Mouse (Mus musculus) cerebral cortex, adult 2 months (tissue): ENCODE data around the gene Tcte2.

Experiments used
- WGBS: fragments of 180-500 bp; shearing (Covaris S2); methylation state at CpG from one replicate; pipeline ENCODE4 v1.1.7; 2018; 5-methylcytosine and 5-hydroxymethylcytosine counted together

The Tcte2 gene

DNA sequence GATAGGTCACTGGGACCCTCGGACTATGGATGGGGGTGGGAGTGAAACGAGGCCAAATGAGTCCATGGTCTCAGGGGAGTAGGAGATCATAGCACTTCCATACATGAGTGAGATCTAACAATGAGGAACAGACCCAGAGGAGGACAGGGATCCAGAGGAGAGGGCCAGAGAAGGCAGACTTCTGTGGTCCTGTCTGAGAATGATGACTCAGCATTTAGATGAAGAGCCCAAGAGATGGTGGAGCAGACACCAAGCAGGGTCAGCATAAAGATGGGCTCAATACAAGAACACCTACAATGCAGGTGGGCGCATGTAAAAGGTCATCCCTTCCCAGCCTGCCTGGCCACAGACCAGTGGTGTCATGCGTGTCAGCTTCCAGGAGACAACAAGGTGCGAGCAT lies 41.4 kb downstream of the Tcte2 start:
- WGBS = 96% methylated on average over 5 of the region's 5 CpGs

DNA sequence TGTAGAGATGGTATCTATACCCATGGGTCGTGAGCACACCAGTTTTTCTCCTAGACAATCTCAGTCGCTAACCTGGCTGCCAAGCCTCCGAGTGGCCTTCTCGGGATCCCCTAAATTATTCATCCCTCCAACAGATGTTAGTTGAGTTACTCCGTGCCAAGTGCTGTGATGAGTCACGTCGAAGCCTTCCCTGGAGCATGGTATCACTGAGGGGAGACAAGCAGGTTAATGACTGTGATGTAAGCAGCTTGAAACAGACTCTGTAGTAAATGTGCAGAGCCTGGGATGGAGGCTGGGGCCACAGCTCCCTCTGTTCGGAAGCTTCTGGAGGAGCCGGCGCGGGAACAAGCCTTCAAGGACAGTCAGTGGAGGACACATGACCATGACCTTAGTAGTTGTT lies 44.2 kb downstream of the Tcte2 start:
- WGBS = 64% methylated on average over 11 of the region's 11 CpGs

DNA sequence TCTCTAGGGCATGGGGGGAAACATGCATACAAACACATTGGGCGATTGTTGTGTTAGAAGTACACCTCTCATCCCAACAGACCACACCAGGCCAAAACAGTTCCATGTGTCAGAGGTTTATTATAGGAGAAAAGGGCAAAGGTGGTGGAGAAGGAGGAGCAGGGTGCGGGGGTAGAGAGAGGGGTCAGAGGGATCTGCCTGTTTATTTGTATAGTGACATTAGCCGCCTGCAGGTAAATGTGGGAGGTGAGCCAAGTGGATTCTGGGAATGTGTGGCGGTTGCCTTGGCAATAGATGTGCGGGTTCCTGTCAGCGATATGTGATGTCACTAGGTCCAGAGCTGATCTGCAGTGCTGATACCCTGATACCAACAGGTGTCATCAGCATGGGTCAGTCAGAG lies 45.3 kb downstream of the Tcte2 start:
- WGBS = 94% methylated on average over 6 of the region's 6 CpGs

DNA sequence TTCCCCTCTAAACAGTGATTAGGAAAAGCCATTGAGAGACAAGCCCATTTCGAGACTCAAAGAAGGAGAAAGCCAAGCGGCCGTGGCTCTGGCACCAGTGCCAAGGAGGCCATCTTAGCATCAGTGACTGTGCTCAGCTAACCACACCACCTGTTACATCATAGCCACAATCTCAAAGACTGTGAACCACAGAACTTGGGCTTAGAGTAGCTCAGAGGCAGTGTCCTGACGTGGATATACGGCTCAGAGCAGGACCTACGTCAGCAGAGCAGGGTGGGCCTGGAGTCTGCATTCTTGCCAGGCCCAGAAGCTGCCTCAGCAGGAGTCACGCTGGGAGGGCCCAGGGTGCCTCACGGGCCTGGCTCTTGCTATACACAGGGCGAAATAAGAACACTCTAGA lies 46.1 kb downstream of the Tcte2 start:
- WGBS = 84% methylated on average over 9 of the region's 9 CpGs

DNA sequence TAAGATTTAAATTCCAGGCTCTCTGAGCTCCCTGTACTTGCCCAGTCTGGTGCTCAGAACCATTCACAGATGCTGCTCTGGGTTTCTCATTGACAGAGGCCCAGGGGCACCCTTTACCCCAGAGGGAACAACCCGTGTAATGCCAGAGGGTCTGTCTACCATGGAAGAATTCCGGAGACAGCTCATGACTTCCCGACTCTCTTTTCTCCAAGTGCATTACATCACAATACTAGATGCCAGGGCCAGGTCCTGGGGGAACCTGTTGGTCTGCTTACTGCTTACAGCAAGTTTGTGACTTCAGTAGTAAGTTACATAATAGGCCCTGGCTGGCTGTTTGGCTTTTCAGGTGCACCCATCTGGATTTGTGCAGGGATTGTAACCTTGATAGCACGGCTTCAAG lies 47.0 kb downstream of the Tcte2 start:
- 82% methylated on average over 4 of the region's 4 CpGs for WGBS

DNA sequence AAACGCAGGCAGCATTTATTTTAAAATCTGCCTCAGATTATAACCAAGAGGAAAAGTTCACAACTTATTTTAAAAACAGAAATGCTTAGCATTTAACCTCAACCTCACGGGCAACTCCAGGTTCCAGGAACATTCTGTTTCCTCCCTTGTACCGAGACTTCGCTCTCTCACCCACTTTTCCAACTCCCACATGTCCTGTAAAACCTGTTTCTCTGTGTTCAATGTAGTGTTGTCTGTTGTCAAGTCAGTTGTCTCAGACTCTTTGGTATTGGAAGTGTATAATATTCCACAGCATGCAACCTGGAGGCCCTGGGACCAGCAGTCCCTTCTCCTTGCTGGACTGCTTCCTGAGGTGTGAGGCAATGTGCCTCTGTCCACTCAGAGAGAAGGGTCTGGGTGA lies 47.5 kb downstream of the Tcte2 start:
- 76% methylated on average over 4 of the region's 4 CpGs for WGBS

DNA sequence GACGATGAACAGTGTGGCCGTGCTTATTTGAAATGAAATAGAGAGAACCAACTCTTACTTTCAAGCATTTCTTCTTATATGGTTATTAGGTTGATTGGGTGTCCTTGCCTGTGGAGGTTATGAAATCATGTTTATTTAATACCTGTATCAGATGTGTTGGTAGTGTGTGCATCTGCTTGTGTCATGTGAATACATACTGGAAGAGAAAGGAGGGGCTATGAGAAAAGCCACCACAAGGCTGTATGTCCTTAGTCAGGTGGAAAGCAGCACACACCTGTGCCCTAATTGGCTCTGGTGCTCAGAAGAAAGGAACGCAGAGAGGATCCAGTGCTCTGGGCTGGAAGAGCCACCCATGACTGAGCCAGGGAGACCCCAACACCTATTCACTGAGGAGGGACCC lies 49.1 kb downstream of the Tcte2 start:
- WGBS = 97% methylated on average over 3 of the region's 3 CpGs

DNA sequence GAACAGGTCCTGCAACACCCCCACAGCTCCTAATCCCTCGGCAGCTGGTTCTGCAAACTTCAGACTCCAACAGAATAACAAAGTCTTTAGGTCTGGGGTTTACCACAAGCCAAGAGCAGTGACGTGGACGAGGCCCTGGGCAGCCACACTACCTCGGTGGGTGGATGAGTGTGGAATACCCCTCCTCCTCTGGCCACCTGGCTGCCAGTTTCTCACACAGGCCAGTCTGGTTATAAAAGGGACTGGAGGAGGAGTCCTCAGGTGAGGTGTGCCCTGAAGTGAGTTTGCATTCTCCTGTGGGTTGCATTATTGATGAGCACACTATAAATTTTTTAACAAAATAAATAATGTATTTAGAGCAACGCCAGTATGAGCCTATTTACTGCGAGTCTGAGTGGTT lies 49.5 kb downstream of the Tcte2 start:
- WGBS = 83% methylated on average over 6 of the region's 6 CpGs

DNA sequence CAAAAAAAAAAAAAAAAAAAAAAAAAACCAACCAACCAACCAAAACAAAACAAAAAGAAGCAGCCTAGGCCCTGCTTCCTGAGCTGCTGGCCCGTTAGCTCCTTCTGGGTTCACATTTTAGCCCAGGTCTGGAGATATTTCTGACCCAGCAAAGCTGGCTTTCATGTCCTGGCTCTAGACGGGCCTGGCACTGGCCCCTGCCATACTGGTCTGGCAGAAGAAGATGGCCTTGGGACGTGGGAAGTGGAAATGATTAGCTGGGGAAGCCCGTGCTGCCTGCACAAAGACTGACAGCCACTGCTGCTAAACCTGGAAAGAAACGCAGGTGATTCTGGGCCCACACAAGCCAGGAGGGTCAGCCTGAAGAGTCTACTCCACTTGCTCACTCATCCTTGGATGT lies 50.5 kb downstream of the Tcte2 start:
- 81% methylated on average over 5 of the region's 5 CpGs for WGBS

DNA sequence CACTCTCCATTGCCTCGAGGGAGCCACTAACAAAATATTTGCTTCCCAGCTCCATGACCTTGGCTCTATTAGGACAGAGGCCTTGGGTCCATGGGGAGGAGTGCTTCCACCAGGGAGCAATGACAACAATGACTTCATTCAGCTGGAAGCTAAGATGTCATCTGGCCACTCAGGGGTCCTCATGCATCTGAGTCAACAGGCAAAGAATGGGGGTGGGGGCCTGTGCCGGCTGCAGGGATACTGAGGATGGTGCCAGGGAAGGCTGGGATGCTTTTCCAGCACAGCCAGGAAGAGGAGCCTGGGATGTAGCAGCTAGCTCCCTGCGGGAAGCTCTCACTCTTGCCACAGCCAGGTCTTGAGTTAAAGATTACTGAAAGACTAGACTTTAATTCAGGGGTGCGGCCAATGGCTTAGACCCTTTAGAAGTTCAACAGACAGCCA lies 56.1 kb downstream of the Tcte2 start:
- WGBS = 43% methylated on average over 4 of the region's 4 CpGs

DNA sequence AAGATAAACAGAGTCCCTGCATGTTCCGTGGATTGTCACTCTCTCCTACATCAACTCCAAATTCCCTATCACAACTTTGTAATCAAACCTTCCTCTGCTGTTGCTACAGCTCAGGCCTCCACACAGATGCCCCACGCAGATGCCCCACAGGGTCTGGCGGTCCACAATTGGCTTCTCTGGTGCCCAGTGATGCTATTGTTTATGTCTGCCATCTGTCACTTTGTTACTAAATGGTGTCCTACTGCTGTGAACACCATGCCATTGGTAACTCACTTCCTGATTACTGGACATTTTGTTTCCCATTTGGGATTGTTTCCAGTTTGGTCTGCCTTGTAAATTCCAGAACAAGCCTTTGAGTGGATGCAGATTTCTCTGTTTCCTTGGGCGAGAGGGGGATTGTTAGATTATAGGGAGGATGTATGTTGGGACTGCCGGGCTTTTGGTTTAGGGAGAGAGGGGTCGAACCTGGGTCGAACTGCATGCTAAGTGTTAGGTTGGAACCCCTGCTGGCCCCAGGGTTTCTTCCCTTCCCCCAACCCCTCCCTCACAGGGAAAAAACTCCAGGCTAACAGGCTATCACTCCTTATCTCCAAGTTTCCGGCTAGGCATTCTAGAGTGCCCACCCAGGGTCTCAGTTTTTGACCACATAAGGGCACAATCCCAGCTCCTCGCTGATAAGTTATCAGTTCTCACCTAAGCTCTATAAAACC lies 57.9 kb downstream of the Tcte2 start:
- 72% methylated on average over 9 of the region's 9 CpGs for WGBS

DNA sequence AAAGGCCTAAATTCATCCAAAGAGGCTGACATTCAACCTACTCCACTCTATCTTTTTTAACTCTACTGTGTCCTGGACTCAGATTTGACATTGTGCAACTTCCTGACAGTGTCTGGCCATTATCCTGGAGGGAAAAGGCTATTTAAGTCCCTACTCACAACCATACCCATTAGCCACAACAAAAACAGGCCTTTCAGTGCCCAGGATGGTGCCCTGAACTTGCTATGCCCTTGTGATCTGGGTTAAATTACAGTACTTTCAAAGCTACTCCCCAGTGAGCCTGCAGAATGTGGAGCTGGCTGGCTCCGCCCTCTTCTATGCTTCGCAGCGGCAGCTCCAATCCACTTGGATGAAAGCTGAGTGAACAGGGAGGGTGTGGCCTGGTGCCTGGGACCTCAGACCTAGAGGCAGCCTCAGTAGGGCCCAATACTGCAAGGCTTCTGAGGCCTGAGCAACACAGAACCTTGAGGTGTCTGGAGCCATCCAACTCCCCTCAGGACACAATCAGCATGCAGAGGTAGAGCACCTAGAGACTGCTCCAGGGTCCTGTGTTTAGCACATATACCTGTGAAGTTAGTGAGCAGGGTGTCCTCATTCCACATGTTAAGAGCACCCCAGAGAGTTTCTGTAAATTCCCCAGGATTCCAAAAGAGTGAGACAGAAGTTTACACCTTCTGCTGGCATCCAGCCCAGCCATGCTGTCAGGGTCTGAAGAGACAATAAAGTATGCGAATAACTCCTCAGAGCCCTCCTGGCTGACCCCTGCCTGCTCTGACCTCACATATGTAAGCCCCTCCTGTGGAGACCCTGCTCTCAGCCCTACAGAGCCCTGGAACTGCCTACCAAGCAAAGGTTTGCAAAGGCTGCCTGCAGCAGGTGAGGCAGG lies 61.3 kb downstream of the Tcte2 start:
- WGBS = 52% methylated on average over 4 of the region's 4 CpGs

DNA sequence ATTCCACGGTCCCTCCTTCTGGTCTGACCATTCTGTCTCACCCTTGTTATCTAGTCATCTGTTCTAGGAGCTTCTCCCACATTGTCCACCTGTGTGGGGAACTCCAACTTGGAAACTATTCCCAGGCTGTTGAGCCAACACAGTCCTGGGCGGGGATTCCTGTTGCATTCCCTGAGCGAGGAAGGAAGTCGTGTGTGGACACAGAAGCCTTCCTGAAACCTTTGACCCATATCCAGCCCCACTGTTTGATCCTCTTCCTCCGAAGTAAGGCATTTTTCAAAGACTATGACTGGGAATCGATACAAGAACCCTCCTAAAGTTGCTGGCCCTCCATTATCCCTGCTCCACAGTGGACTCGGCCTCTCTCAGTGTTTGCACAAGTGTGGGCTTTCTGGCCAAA lies 61.9 kb downstream of the Tcte2 start:
- WGBS = 66% methylated on average over 7 of the region's 7 CpGs

DNA sequence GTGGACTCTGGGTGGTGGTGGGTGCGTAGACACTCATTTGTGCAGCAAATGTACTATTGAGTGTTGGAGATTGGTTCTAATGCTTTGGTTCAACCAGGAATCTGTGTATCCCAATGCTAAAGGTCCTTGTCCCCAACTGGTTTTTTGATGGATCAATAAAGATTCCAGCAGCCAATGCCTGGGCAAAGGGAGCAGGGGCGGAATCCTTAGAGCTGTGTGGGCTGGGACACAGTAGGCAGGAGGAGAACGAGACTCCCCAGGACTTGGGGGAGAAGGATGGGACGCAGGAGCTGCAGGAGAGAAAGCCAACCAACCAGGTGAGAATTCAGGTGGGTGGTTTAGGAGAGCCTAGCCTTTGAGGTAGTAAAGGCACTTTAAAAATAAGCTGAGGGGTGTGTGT lies 63.4 kb downstream of the Tcte2 start:
- 77% methylated on average over 4 of the region's 4 CpGs for WGBS

DNA sequence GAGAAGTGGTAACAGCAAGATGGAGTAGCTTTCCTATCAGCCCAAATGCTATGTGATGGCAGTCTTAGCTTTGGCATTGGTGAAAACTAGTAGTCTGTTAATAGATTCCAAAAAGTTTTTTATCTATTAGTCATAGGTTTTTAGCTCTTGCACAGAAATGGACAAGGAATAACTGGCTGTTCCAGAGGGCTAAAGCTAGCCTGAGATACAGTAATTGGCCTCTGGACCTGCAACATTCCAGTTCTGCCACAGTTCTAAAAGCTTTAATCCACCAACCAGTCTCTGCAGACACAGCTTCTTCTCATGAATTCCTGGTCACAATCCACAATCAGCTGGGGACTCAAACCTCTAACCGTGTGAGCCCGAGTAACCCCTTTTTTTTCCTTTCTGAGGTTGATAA lies 64.0 kb downstream of the Tcte2 start:
- 90% methylated on average over 2 of the region's 2 CpGs for WGBS

DNA sequence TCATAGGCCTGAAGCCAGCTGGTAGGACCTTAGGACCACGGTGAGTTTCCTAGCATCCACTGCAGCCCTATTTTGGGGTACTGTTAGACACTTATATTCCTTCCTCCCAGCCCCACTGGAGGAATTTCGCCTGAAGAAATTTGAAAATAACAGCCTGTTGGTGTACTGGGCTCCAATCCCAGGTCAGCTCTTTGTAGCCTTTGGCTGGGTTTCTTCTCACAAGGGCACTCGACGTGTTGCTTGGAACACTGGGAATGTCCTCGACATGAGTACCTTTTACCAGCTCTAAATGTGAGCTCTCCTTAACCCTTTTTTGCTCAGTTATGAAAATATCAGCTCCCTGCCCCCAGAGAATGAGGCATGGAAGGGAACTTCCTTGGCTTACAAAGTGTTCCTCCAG lies 65.7 kb downstream of the Tcte2 start:
- WGBS = 58% methylated on average over 5 of the region's 5 CpGs

DNA sequence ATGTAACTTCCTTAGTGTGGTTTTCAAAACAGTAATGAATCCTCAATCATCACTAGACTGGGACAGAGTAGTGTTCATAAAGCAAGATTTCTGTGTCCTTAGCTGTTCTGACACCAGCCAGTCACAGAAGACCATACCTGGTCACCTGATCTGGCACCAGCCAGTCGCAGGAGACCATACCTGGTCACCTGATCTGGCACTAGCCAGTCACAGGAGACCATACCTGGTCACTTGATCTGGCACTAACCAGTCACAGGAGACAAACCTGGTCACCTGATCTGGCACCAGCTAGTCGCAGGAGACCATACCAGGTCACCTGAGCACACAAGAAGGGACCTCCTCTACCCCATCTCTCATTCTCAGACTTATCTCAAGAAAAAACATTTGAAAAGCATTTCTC lies 66.4 kb downstream of the Tcte2 start:
- 95% methylated on average over 2 of the region's 2 CpGs for WGBS

DNA sequence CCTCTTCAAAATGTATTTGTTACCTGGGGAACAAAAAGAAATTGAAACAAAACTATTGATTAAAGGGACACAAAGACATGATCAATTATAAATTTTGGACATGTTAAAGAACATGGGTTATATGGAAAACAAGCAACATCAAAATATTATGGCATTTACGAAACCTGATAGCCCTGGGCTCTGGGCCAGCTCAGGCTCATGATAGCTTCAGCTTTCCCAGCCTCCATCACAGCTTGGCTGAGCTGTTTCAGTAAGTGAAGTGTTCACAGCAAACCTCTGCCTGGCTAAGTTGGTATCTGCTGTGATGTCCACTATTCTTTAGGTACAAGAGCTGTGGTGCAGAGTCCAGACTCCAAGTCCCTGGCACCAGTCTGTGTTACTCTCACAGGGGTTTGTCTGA lies 67.4 kb downstream of the Tcte2 start:
- WGBS = 93% methylated on average over 1 of the region's 1 CpGs

DNA sequence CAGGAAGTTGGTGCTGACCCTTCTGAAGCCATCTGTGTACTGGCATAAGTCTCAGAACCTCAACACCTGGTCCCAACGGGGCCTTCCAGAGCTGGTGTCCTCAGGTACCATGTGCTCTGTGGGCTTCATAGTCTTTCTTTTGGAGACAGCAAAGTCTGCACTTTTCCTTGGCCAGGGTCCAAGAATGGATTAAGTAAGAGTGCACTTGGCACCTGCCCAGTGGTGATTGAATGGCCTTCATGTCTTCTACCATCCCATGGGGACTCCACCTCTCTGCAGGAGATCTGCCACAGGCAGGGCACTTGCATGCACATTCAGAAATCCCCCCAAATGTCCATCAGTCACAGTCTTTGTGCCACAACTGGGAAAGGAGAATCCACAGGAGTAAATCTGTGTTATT lies 74.0 kb downstream of the Tcte2 start:
- 68% methylated on average over 1 of the region's 1 CpGs for whole genome bisulfite sequencing

DNA sequence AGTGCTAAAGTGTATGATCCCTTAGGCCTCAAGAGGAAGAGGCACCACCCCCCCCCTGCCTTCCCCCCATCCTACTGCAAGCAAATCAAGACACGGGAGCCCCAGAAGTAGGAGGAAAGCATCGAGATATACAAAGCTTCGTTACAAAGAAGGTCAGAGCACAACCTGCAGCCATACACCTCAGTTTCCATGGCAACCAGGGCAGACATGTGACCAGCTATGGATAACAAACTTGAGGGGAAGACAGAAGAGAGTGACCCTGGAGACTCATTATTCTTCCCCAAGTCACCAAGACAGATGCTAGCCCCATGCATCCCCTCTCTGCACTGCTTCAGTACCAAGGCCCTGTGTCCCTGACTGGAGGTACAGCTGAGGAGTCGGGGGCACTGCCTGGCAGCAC lies 74.5 kb downstream of the Tcte2 start:
- 79% methylated on average over 4 of the region's 4 CpGs for WGBS

DNA sequence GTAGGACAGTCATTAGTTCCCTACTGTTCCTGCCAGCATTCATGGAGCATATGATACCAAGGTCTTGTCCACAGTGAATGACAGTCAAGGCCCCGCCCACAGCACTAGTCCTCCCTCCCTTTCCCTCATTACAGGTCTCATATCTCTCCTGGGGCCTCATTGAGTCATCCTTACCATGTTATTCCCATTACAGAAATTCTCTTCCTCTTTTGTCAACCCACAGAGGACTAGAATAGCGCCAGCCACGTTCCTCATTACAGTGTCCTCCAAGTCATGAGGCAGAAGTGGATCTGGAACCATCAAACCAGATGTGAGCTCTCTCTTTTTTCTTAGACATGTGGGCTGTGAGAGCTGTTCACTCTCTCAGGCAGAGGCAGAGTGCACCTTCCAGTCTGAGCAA lies 76.0 kb downstream of the Tcte2 start:
- WGBS = 69% methylated on average over 3 of the region's 3 CpGs

DNA sequence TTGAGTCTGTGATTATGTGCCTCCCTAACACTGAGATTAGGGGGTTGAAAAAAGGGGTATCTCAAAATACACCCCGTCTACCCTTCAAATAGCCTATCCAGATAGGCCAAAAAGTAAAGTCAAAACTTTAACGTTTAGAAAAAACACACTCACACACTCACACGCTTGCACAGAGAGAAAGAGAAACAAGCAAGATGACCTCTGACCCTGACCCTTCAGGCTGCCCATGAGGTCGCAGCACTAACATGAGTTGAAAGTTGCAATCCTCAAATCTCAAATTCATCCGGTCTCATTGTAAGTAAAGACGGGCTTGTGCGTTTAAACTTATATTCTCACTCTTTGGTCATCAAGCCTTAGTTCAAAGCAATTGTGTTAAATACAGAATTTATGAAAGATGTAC lies 77.4 kb downstream of the Tcte2 start:
- 76% methylated on average over 7 of the region's 7 CpGs for WGBS

DNA sequence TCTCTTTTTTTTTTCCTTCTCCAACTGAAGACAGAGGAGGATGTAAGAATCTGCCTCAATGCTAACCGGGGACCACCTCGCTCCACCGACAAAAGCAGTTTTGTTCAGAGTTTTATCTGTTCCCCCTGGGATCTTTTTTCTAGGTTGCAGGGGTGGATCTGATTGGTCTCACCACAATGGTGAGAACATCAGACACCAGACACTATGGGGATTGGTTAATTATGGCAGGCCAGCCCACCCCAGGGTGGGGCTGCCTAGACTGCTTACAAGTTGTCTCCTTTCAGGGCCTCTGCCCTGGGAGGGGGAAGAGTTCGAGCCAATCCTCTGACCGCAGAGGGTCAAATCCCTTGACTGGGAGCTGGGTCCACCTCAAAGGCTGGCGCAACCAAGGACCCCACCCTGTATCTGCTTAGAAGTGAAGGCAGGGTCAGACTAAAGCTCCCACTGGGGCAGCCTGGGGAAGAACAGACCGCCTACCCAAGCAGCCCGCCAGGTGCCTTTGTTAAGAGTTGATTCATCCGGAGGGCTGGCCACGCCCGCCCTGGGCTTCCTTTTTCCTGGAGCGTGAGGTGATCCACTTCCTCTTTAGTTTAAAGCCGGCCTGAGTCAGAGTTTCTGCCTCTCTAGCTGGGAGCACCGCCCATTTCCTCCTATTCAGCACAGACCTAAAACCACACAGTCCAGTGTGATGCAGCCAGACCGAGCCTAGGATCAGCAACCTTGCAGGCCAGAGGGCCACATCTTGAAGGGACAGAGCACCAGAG lies 78.0 kb downstream of the Tcte2 start:
- WGBS = 65% methylated on average over 15 of the region's 15 CpGs
